Mouse (Mus musculus): ENCODE results near the gene Epb41. TPM values are rescaled to one million over a fixed set of nuclear protein-coding genes. Genes with fewer than 3 reads are reported as not detected.

Epb41 gene
- polyA plus RNA-seq, 1 experiment from 2014 or later = 173 TPM

- Histone ChIP-seq H3K4me3 (no peak overlapping the region), H3K27ac (0 out of 2 replicates have a peak overlapping the region, but pooled peaks have one; percentile 67), H3K4me1 (replicated peaks) (peaks cover 71% of the 10 kb centered on the region), H3K36me3 (peaks cover 10% of the 10 kb centered on the region; the same call in 1 of the 2 replicates), H3K9me3 (no peaks in the 10 kb centered on the region), H3K27me3 (ENCODE audit: insufficient read depth, poor library complexity, severe bottlenecking) (no peaks in the 10 kb centered on the region)
- no peak for DNase-seq (ENCODE audit: low spot score)
- WGBS = 93% methylated on average over 1 of the region's 1 CpGs
These were observed 41.9 kb downstream of the Epb41 start for GRCm38 (mm10) chr4:132033183-132033582.

- Histone ChIP-seq H3K4me1 (replicated peaks) (peaks cover 52% of the 10 kb centered on the region), H3K4me3 (no peak overlapping the region), H3K27ac (peak overlapping the region; percentile 76), H3K9me3 (no peaks in the 10 kb centered on the region), H3K27me3 (ENCODE audit: insufficient read depth, poor library complexity, severe bottlenecking) (no peaks in the 10 kb centered on the region), H3K36me3 (0 out of 2 replicates have a peak, but pooled peaks cover 4% of the 10 kb centered on the region)
- DNase-seq (ENCODE audit: low spot score) = no peak
- WGBS = 71% methylated on average over 10 of the region's 10 CpGs
These were observed 45.0 kb downstream of the Epb41 start for GRCm38 (mm10) chr4:132029851-132030741.

- H3K27ac ChIP-seq = no peak overlapping the region
- H3K36me3 ChIP-seq = peaks cover 11% of the 10 kb centered on the region
- H3K27me3 ChIP-seq (ENCODE audit: insufficient read depth, poor library complexity, severe bottlenecking) = no peaks in the 10 kb centered on the region
- H3K4me1 ChIP-seq (replicated peaks) = peaks cover 41% of the 10 kb centered on the region
- no peaks in the 10 kb centered on the region for H3K9me3 ChIP-seq
- no peak for DNase-seq (ENCODE audit: low spot score)
- H3K4me3 ChIP-seq = no peak overlapping the region
- WGBS = 99% methylated on average over 1 of the region's 1 CpGs
These were observed 47.3 kb downstream of the Epb41 start for GRCm38 (mm10) chr4:132027806-132028205.

- DNase-seq (ENCODE audit: low spot score) = no peak
- no peaks in the 10 kb centered on the region for H3K9me3 ChIP-seq
- WGBS = 90% methylated on average over 6 of the region's 6 CpGs
- H3K4me1 ChIP-seq (replicated peaks) = peaks cover 37% of the 10 kb centered on the region
- H3K4me3 ChIP-seq = no peak overlapping the region
- peaks cover 16% of the 10 kb centered on the region for H3K36me3 ChIP-seq
- no peaks in the 10 kb centered on the region for H3K27me3 ChIP-seq (ENCODE audit: insufficient read depth, poor library complexity, severe bottlenecking)
- no peak overlapping the region for H3K27ac ChIP-seq
These were observed 48.0 kb downstream of the Epb41 start for GRCm38 (mm10) chr4:132027167-132027566.

- WGBS = 41% methylated on average over 5 of the region's 5 CpGs
- peaks cover 25% of the 10 kb centered on the region for H3K4me1 ChIP-seq (replicated peaks)
- no peaks in the 10 kb centered on the region for H3K27me3 ChIP-seq (ENCODE audit: insufficient read depth, poor library complexity, severe bottlenecking)
- peaks cover 20% of the 10 kb centered on the region for H3K36me3 ChIP-seq
- H3K27ac ChIP-seq = no peak overlapping the region
- DNase-seq (ENCODE audit: low spot score) = no peak
- no peak overlapping the region for H3K4me3 ChIP-seq
- H3K9me3 ChIP-seq = no peaks in the 10 kb centered on the region
These were observed 49.2 kb downstream of the Epb41 start for GRCm38 (mm10) chr4:132025738-132026527.

GRCm38 (mm10) chr4:132025264-132025663, 49.9 kb downstream of the Epb41 start:
- WGBS = 93% methylated on average over 2 of the region's 2 CpGs
- no peak for DNase-seq (ENCODE audit: low spot score)
- Histone ChIP-seq H3K27ac (no peak overlapping the region), H3K4me3 (no peak overlapping the region), H3K9me3 (no peaks in the 10 kb centered on the region), H3K4me1 (replicated peaks) (peaks cover 18% of the 10 kb centered on the region), H3K36me3 (peaks cover 20% of the 10 kb centered on the region), H3K27me3 (ENCODE audit: insufficient read depth, poor library complexity, severe bottlenecking) (no peaks in the 10 kb centered on the region)

- Histone ChIP-seq H3K27ac (no peak overlapping the region), H3K9me3 (no peaks in the 10 kb centered on the region), H3K4me3 (no peak overlapping the region), H3K4me1 (replicated peaks) (peaks cover 19% of the 10 kb centered on the region), H3K36me3 (peaks cover 20% of the 10 kb centered on the region), H3K27me3 (ENCODE audit: insufficient read depth, poor library complexity, severe bottlenecking) (no peaks in the 10 kb centered on the region)
- 96% methylated on average over 2 of the region's 2 CpGs for WGBS
- DNase-seq (ENCODE audit: low spot score) = no peak
These were observed 51.3 kb downstream of the Epb41 start for GRCm38 (mm10) chr4:132023816-132024215.

GRCm38 (mm10) chr4:132022639-132023038, 52.5 kb downstream of the Epb41 start:
- no peak overlapping the region for H3K27ac ChIP-seq
- no peak for DNase-seq (ENCODE audit: low spot score)
- no peaks in the 10 kb centered on the region for H3K9me3 ChIP-seq
- no peaks in the 10 kb centered on the region for H3K27me3 ChIP-seq (ENCODE audit: insufficient read depth, poor library complexity, severe bottlenecking)
- no peak overlapping the region for H3K4me3 ChIP-seq
- peaks cover 22% of the 10 kb centered on the region for H3K4me1 ChIP-seq (replicated peaks)
- 94% methylated on average over 4 of the region's 4 CpGs for WGBS
- peaks cover 20% of the 10 kb centered on the region for H3K36me3 ChIP-seq

- peaks cover 22% of the 10 kb centered on the region for H3K4me1 ChIP-seq (replicated peaks)
- H3K27me3 ChIP-seq (ENCODE audit: insufficient read depth, poor library complexity, severe bottlenecking) = no peaks in the 10 kb centered on the region
- WGBS = 92% methylated on average over 7 of the region's 7 CpGs
- H3K9me3 ChIP-seq = no peaks in the 10 kb centered on the region
- H3K27ac ChIP-seq = no peak overlapping the region
- DNase-seq (ENCODE audit: low spot score) = no peak
- peaks cover 20% of the 10 kb centered on the region for H3K36me3 ChIP-seq
- H3K4me3 ChIP-seq = no peak overlapping the region
These were observed 53.2 kb downstream of the Epb41 start for GRCm38 (mm10) chr4:132021883-132022282.

GRCm38 (mm10) chr4:132018547-132018946, 56.6 kb downstream of the Epb41 start:
- 0 out of 2 replicates have a peak overlapping the region, but pooled peaks have one; percentile 13 for H3K27ac ChIP-seq
- WGBS = 38% methylated on average over 4 of the region's 4 CpGs

GRCm38 (mm10) chr4:132015374-132015773, 59.7 kb downstream of the Epb41 start:
- H3K4me1 ChIP-seq (replicated peaks) = peaks cover 33% of the 10 kb centered on the region
- H3K36me3 ChIP-seq = 0 out of 2 replicates have a peak, but pooled peaks cover 6% of the 10 kb centered on the region
- WGBS = 75% methylated on average over 3 of the region's 3 CpGs
- H3K4me3 ChIP-seq = no peak overlapping the region
- no peak overlapping the region for H3K27ac ChIP-seq
- H3K27me3 ChIP-seq (ENCODE audit: insufficient read depth, poor library complexity, severe bottlenecking) = no peaks in the 10 kb centered on the region
- no peaks in the 10 kb centered on the region for H3K9me3 ChIP-seq
- DNase-seq (ENCODE audit: low spot score) = no peak

More at GRCm38 (mm10) chr4:132018547-132018946, 56.6 kb downstream of the Epb41 start:
- Histone ChIP-seq H3K4me3 (no peak overlapping the region), H3K27me3 (ENCODE audit: insufficient read depth, poor library complexity, severe bottlenecking) (no peaks in the 10 kb centered on the region), H3K36me3 (peaks cover 20% of the 10 kb centered on the region; the same call in 1 of the 2 replicates), H3K9me3 (no peaks in the 10 kb centered on the region), H3K4me1 (replicated peaks) (peaks cover 12% of the 10 kb centered on the region)
- no peak for DNase-seq (ENCODE audit: low spot score)

GRCm38 (mm10) chr4:132011619-132012018, 63.5 kb downstream of the Epb41 start:
- peaks cover 13% of the 10 kb centered on the region for H3K36me3 ChIP-seq
- no peak overlapping the region for H3K27ac ChIP-seq
- no peaks in the 10 kb centered on the region for H3K9me3 ChIP-seq
- DNase-seq (ENCODE audit: low spot score) = no peak
- no peaks in the 10 kb centered on the region for H3K27me3 ChIP-seq (ENCODE audit: insufficient read depth, poor library complexity, severe bottlenecking)
- 59% methylated on average over 3 of the region's 3 CpGs for WGBS
- no peak overlapping the region for H3K4me3 ChIP-seq
- peaks cover 21% of the 10 kb centered on the region for H3K4me1 ChIP-seq (replicated peaks)

GRCm38 (mm10) chr4:132010416-132010815, 64.7 kb downstream of the Epb41 start:
- no peak overlapping the region for H3K4me3 ChIP-seq
- WGBS = 89% methylated on average over 8 of the region's 8 CpGs
- no peaks in the 10 kb centered on the region for H3K27me3 ChIP-seq (ENCODE audit: insufficient read depth, poor library complexity, severe bottlenecking)
- H3K27ac ChIP-seq = no peak overlapping the region
- DNase-seq (ENCODE audit: low spot score) = no peak
- peaks cover 21% of the 10 kb centered on the region for H3K36me3 ChIP-seq
- H3K4me1 ChIP-seq (replicated peaks) = peaks cover 21% of the 10 kb centered on the region
- no peaks in the 10 kb centered on the region for H3K9me3 ChIP-seq

All from hindbrain, embryonic 10.5 days (tissue).